Mouse (Mus musculus) monocyte, adult 2 months (primary cell): ENCODE measurements around the gene Adgrf5.

ENCODE experiments used
- DNase-seq, 2 experiments: peaks; one replicate each; pipeline ENCODE4 v3.0.0; 2022; ENCODE audit warnings: low spot score in 2 of 2, low read depth in 1 of 2

Gene Adgrf5

GRCm38 (mm10) chr17:43376527-43376926 lies 16.3 kb downstream of the Adgrf5 start:
- no peak for DNase-seq

- no peak for DNase-seq
These were observed 18.5 kb downstream of the Adgrf5 start for GRCm38 (mm10) chr17:43378703-43379102.

- no peak for DNase-seq
These were observed 26.1 kb downstream of the Adgrf5 start for GRCm38 (mm10) chr17:43386331-43386730.

GRCm38 (mm10) chr17:43387171-43387570 lies 26.9 kb downstream of the Adgrf5 start:
- no peak for DNase-seq

- no peak for DNase-seq
These were observed 29.0 kb downstream of the Adgrf5 start for GRCm38 (mm10) chr17:43389256-43389655.

- DNase-seq: no peak
These were observed 31.9 kb downstream of the Adgrf5 start for GRCm38 (mm10) chr17:43392191-43392590.

- no peak for DNase-seq
These were observed 33.4 kb downstream of the Adgrf5 start for GRCm38 (mm10) chr17:43393669-43394068.

GRCm38 (mm10) chr17:43395400-43396258 lies 35.4 kb downstream of the Adgrf5 start:
- no peak for DNase-seq

- no peak for DNase-seq
These were observed 38.4 kb downstream of the Adgrf5 start for GRCm38 (mm10) chr17:43398612-43399011.

GRCm38 (mm10) chr17:43399151-43399550 lies 38.9 kb downstream of the Adgrf5 start:
- DNase-seq: no peak

GRCm38 (mm10) chr17:43400483-43400882 lies 40.2 kb downstream of the Adgrf5 start:
- no peak for DNase-seq

GRCm38 (mm10) chr17:43403851-43404250 lies 43.6 kb downstream of the Adgrf5 start:
- no peak for DNase-seq

- no peak for DNase-seq
These were observed 44.2 kb downstream of the Adgrf5 start for GRCm38 (mm10) chr17:43404408-43404807.

GRCm38 (mm10) chr17:43406321-43406720 lies 46.1 kb downstream of the Adgrf5 start:
- no peak for DNase-seq

- no peak for DNase-seq
These were observed 47.3 kb downstream of the Adgrf5 start for GRCm38 (mm10) chr17:43407548-43407947.

- DNase-seq: no peak
These were observed 52.9 kb downstream of the Adgrf5 start for GRCm38 (mm10) chr17:43413182-43413581.

GRCm38 (mm10) chr17:43419204-43419603 lies 59.0 kb downstream of the Adgrf5 start:
- DNase-seq: no peak

GRCm38 (mm10) chr17:43420381-43420780 lies 60.1 kb downstream of the Adgrf5 start:
- DNase-seq: no peak

- DNase-seq: no peak
These were observed 63.7 kb downstream of the Adgrf5 start for GRCm38 (mm10) chr17:43423953-43424352.

GRCm38 (mm10) chr17:43431692-43432091 lies 71.4 kb downstream of the Adgrf5 start:
- DNase-seq: no peak

- DNase-seq: no peak
These were observed 74.2 kb downstream of the Adgrf5 start for GRCm38 (mm10) chr17:43434485-43434884.

GRCm38 (mm10) chr17:43451216-43451615 lies 91.0 kb downstream of the Adgrf5 start:
- no peak for DNase-seq

GRCm38 (mm10) chr17:43458598-43458997 lies 98.3 kb downstream of the Adgrf5 start:
- DNase-seq: peak in 1 of 2 experiments; percentile 30
